Mouse (Mus musculus) cerebellum, adult 9-10 months (tissue): ENCODE results near the gene Cd300a.

Experiments
- DNase-seq: peaks from one replicate; pipeline ENCODE4 v3.0.0; 2022

Gene Cd300a

GRCm38 (mm10) chr11:114867361-114868235, 22.2 kb upstream of the Cd300a start:
- peak; percentile 85 for DNase-seq

GRCm38 (mm10) chr11:114868280-114868679, 21.6 kb upstream of the Cd300a start:
- DNase-seq, result peak; percentile 97

- no peak for DNase-seq
Observed at GRCm38 (mm10) chr11:114869787-114870186, 20.1 kb upstream of the Cd300a start.

- peak; percentile 55 for DNase-seq
Observed at GRCm38 (mm10) chr11:114871540-114871939, 18.3 kb upstream of the Cd300a start.

GRCm38 (mm10) chr11:114873022-114873817, 16.6 kb upstream of the Cd300a start:
- no peak for DNase-seq

GRCm38 (mm10) chr11:114874226-114875145, 15.4 kb upstream of the Cd300a start:
- DNase-seq, result peak; percentile 40

- peak; percentile 57 for DNase-seq
Observed at GRCm38 (mm10) chr11:114875301-114875801, 14.5 kb upstream of the Cd300a start.

GRCm38 (mm10) chr11:114876176-114876575, 13.7 kb upstream of the Cd300a start:
- DNase-seq, result peak; percentile 47

- DNase-seq, result no peak
Observed at GRCm38 (mm10) chr11:114876621-114877020, 13.2 kb upstream of the Cd300a start.

GRCm38 (mm10) chr11:114877145-114877544, 12.7 kb upstream of the Cd300a start:
- peak; percentile 90 for DNase-seq

- no peak for DNase-seq
Observed at GRCm38 (mm10) chr11:114879666-114880065, 10.2 kb upstream of the Cd300a start.

GRCm38 (mm10) chr11:114880185-114880584, 9.7 kb upstream of the Cd300a start:
- DNase-seq, result no peak

- peak; percentile 58 for DNase-seq
Observed at GRCm38 (mm10) chr11:114880589-114880988, 9.3 kb upstream of the Cd300a start.

- peak; percentile 45 for DNase-seq
Observed at GRCm38 (mm10) chr11:114883251-114883789, 6.5 kb upstream of the Cd300a start.

GRCm38 (mm10) chr11:114884380-114885100, 5.3 kb upstream of the Cd300a start:
- DNase-seq, result peak; percentile 74

- no peak for DNase-seq
Observed at GRCm38 (mm10) chr11:114890542-114890941, 701 bp downstream of the Cd300a start.

GRCm38 (mm10) chr11:114896085-114896484, 6.2 kb downstream of the Cd300a start:
- DNase-seq, result no peak

GRCm38 (mm10) chr11:114898026-114898425, 8.2 kb downstream of the Cd300a start:
- DNase-seq, result no peak

- DNase-seq, result no peak
Observed at GRCm38 (mm10) chr11:114903224-114903623, 13.4 kb downstream of the Cd300a start.

GRCm38 (mm10) chr11:114907567-114907966, 17.7 kb downstream of the Cd300a start:
- no peak for DNase-seq

GRCm38 (mm10) chr11:114908086-114908485, 18.2 kb downstream of the Cd300a start:
- no peak for DNase-seq
